Mouse (Mus musculus): Measurements from ENCODE around the gene Cdkn2b. TPM values are rescaled to one million over a fixed set of nuclear protein-coding genes. Genes with fewer than 3 reads are reported as not detected.
A peak's percentile ranks its signal among the peaks of the same experiment; 100 is the strongest.

The Cdkn2b gene
- polyA plus RNA-seq, 1 experiment from 2014 or later: 0.75 TPM

- Histone ChIP-seq H3K27me3 (replicated peaks) (peaks cover 94% of the 10 kb centered on the region), H3K4me1 (0 out of 2 replicates have a peak, but pooled peaks cover 2% of the 10 kb centered on the region), H3K27ac (replicated peaks) (no peak overlapping the region), H3K9ac (no peak overlapping the region), H3K4me3 (no peak overlapping the region; the same call in 1 of the 2 replicates), H3K4me2 (0 out of 2 replicates have a peak overlapping the region, but pooled peaks have one; percentile 14), H3K9me3 (no peaks in the 10 kb centered on the region), H3K36me3 (no peaks in the 10 kb centered on the region)
- under 1% methylated on average over 9 of the region's 9 CpGs for WGBS
- ATAC-seq (ENCODE audit: extremely low read depth, insufficient number of reproducible peaks, low FRiP score, low TSS enrichment): no peak
Observed at GRCm38 (mm10) chr4:89273585-89273984, 37.3 kb downstream of the Cdkn2b start.

- Histone ChIP-seq H3K4me1 (0 out of 2 replicates have a peak, but pooled peaks cover 2% of the 10 kb centered on the region), H3K4me2 (0 out of 2 replicates have a peak overlapping the region, but pooled peaks have one; percentile 14), H3K4me3 (no peak overlapping the region), H3K27me3 (replicated peaks) (peaks cover 94% of the 10 kb centered on the region), H3K9me3 (no peaks in the 10 kb centered on the region), H3K36me3 (no peaks in the 10 kb centered on the region), H3K9ac (no peak overlapping the region), H3K27ac (replicated peaks) (no peak overlapping the region)
- under 1% methylated on average over 20 of the region's 20 CpGs for WGBS
- no peak for ATAC-seq (ENCODE audit: extremely low read depth, insufficient number of reproducible peaks, low FRiP score, low TSS enrichment)
Observed at GRCm38 (mm10) chr4:89272961-89273540, 37.8 kb downstream of the Cdkn2b start.

GRCm38 (mm10) chr4:89272101-89272718, 38.6 kb downstream of the Cdkn2b start:
- Histone ChIP-seq H3K36me3 (no peaks in the 10 kb centered on the region), H3K9me3 (no peaks in the 10 kb centered on the region), H3K4me3 (no peak overlapping the region), H3K27me3 (replicated peaks) (peaks cover 91% of the 10 kb centered on the region), H3K4me2 (no peak overlapping the region), H3K4me1 (0 out of 2 replicates have a peak, but pooled peaks cover 2% of the 10 kb centered on the region), H3K9ac (no peak overlapping the region), H3K27ac (replicated peaks) (no peak overlapping the region)
- WGBS: 5% methylated on average over 18 of the region's 18 CpGs
- ATAC-seq (ENCODE audit: extremely low read depth, insufficient number of reproducible peaks, low FRiP score, low TSS enrichment): no peak

GRCm38 (mm10) chr4:89257768-89258167, 53.1 kb downstream of the Cdkn2b start:
- H3K27me3 ChIP-seq (replicated peaks): peaks cover 7% of the 10 kb centered on the region
- no peaks in the 10 kb centered on the region for H3K9me3 ChIP-seq
- H3K4me3 ChIP-seq: no peak overlapping the region
- H3K36me3 ChIP-seq: no peaks in the 10 kb centered on the region
- H3K4me1 ChIP-seq: no peaks in the 10 kb centered on the region
- no peak overlapping the region for H3K27ac ChIP-seq (replicated peaks)
- WGBS: 71% methylated on average over 1 of the region's 1 CpGs
- no peak for ATAC-seq (ENCODE audit: extremely low read depth, insufficient number of reproducible peaks, low FRiP score, low TSS enrichment)
- H3K9ac ChIP-seq: no peak overlapping the region
- no peak overlapping the region for H3K4me2 ChIP-seq

Other genes starting within 250 kb of the Cdkn2b start
- gene Mtap, start 173.9 kb downstream of the Cdkn2b start, polyA plus RNA-seq (2015; fragmentation: Nextera tagmentation; extraction: Ambion mirVana): 59.7 and 60.9 TPM in 2 replicates
- not detected in 2 replicates for gene Cdkn2a, start 16.4 kb downstream of the Cdkn2b start, polyA plus RNA-seq (2015; fragmentation: Nextera tagmentation; extraction: Ambion mirVana)

Measured in heart, embryonic 13.5 days (tissue).